Mouse (Mus musculus) hindbrain, embryonic 15.5 days (tissue): ENCODE data around the gene Cdh13. TPM values are rescaled to one million over a fixed set of nuclear protein-coding genes. Genes with fewer than 3 reads are reported as not detected.
"Not testable (repeated sequence)": the region's sequence is repeated elsewhere in the genome, so short reads cannot be mapped to it uniquely, and the experiment has no call there.

Experiments used
- ATAC-seq: fragments of 200-750 bp; cut with Nextera tagmentation; 2 replicates; pipeline ENCODE4 v1.8.0; 2017; ENCODE audit warnings: low read depth, moderate number of reproducible peaks, moderate TSS enrichment; ENCODE audit not compliant: low FRiP score
- H3K27ac ChIP-seq: fragments of 300-500 bp; sonication (generic); replicated peaks from 2 replicates; pipeline ENCODE4 v1.5.1; 2015; ENCODE audit warnings: mild to moderate bottlenecking, inconsistent platforms
- H3K27me3 ChIP-seq: fragments of 300-500 bp; sonication (generic); 2 replicates; pipeline ENCODE4 v1.6.1; 2015; ENCODE audit warnings: control low read depth, inconsistent platforms
- H3K36me3 ChIP-seq: fragments of 300-500 bp; sonication (generic); 2 replicates; pipeline ENCODE4 v1.6.1; 2015; ENCODE audit warnings: control low read depth, inconsistent platforms
- H3K4me1 ChIP-seq: fragments of 300-500 bp; sonication (generic); replicated peaks from 2 replicates; pipeline ENCODE4 v1.6.1; 2015; ENCODE audit warnings: control low read depth, inconsistent platforms
- H3K4me2 ChIP-seq: fragments of 300-500 bp; sonication (generic); 2 replicates; pipeline ENCODE4 v1.6.1; 2015; ENCODE audit warnings: moderate library complexity, mild to moderate bottlenecking, inconsistent platforms
- H3K4me3 ChIP-seq: fragments of 300-500 bp; sonication (generic); 2 replicates; pipeline ENCODE4 v1.5.1; 2015; ENCODE audit warnings: mild to moderate bottlenecking, inconsistent platforms
- H3K9ac ChIP-seq: fragments of 300-500 bp; sonication (generic); 2 replicates; pipeline ENCODE4 v1.6.1; 2015; ENCODE audit warnings: inconsistent platforms
- H3K9me3 ChIP-seq: fragments of 300-500 bp; sonication (generic); 2 replicates; pipeline ENCODE4 v1.6.1; 2016; ENCODE audit warnings: control low read depth, inconsistent platforms
- WGBS: fragments of 180-500 bp; shearing (Covaris S2); methylation state at CpG from one replicate; pipeline ENCODE4 v1.1.7; 2015; 5-methylcytosine and 5-hydroxymethylcytosine counted together
- polyA plus RNA-seq: library from polyadenylated mRNA; unstranded; fragments of >200 nt; fragmentation: Nextera tagmentation; extraction: Ambion mirVana; gene quantifications from 2 replicates; pipeline ENCODE4 v1.2.1, GENCODE M21; 2015

Cdh13 gene
- polyA plus RNA-seq, 1 experiment from 2014 or later, result 112 TPM

DNA sequence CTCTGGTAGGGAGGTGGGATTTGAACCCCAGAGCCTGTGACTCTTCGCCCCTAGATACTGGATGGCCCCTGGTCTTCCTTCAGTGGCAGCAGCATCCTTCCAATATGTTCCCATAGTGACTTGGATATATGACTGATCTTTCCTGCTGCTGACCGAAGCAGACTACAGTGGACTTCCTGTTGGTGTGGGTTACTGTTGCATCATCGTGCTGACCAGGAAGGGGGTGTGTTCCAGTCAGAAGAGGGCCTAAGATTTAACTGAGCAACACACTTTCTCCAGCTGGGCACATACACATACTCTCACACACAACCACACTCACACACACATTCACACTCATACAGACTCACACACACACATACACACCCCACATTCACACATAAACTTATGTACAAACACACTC is 986.0 kb downstream of the Cdh13 start:
- Histone ChIP-seq H3K27me3 (no peaks in the 10 kb centered on the region), H3K9me3 (no peaks in the 10 kb centered on the region), H3K4me2 (no peak overlapping the region), H3K4me1 (no peaks in the 10 kb centered on the region), H3K9ac (no peak overlapping the region), H3K4me3 (no peak overlapping the region), H3K27ac (no peak overlapping the region), H3K36me3 (no peaks in the 10 kb centered on the region)
- 81% methylated on average over 3 of the region's 3 CpGs for WGBS
- ATAC-seq, result no peak

DNA sequence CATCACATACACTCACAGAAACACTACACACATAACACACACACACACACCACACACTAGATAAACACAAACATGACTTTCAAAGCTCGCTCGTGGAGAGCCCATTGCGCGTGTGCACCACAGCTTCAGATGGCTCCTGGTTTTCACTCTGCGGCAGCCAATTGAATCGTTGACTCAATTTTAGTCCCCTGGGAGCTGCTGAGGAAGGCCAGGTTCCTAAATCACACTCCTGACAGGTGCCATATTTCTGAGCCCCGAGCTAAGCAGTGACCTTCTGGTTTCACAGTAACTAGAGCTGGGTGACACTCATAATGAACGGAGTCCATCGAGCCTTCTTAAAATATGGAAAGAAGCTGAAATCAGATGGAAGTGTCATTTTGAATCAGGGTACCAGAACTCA is 986.8 kb downstream of the Cdh13 start:
- no peaks in the 10 kb centered on the region for H3K4me1 ChIP-seq
- no peak overlapping the region for H3K4me2 ChIP-seq
- H3K4me3 ChIP-seq, result no peak overlapping the region
- no peak for ATAC-seq
- no peak overlapping the region for H3K27ac ChIP-seq
- H3K9me3 ChIP-seq, result no peaks in the 10 kb centered on the region
- no peak overlapping the region for H3K9ac ChIP-seq
- no peaks in the 10 kb centered on the region for H3K36me3 ChIP-seq
- no peaks in the 10 kb centered on the region for H3K27me3 ChIP-seq
- 70% methylated on average over 9 of the region's 9 CpGs for WGBS

GRCm38 (mm10) chr8:119272891-119273290 is 989.4 kb downstream of the Cdh13 start:
- Histone ChIP-seq H3K4me2 (no peak overlapping the region), H3K27ac (no peak overlapping the region), H3K9ac (no peak overlapping the region), H3K4me3 (no peak overlapping the region), H3K36me3 (no peaks in the 10 kb centered on the region), H3K27me3 (no peaks in the 10 kb centered on the region), H3K9me3 (no peaks in the 10 kb centered on the region), H3K4me1 (no peaks in the 10 kb centered on the region)
- no peak for ATAC-seq
- WGBS, result 68% methylated on average over 8 of the region's 8 CpGs

DNA sequence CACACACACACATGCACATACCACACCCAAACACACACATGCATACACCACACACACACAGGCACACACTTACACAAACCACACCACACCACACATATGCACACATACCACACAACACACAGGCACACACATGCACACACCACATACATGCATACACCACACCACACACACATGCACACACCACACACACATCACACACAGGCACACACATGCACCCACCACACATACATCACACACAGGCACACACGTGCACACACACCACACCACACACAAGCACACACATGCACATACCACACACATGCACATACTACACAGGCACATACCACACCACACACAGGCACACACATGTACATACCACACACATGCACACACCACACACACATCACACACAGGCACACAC is 991.9 kb downstream of the Cdh13 start:
- Histone ChIP-seq H3K36me3 (no peaks in the 10 kb centered on the region), H3K9ac (no peak overlapping the region), H3K27ac (no peak overlapping the region), H3K4me3 (no peak overlapping the region), H3K4me2 (no peak overlapping the region), H3K9me3 (no peaks in the 10 kb centered on the region), H3K4me1 (no peaks in the 10 kb centered on the region), H3K27me3 (no peaks in the 10 kb centered on the region)
- 95% methylated on average over 1 of the region's 1 CpGs for WGBS
- 0 out of 2 replicates have a peak, but pooled peaks have one; percentile 34 for ATAC-seq

DNA sequence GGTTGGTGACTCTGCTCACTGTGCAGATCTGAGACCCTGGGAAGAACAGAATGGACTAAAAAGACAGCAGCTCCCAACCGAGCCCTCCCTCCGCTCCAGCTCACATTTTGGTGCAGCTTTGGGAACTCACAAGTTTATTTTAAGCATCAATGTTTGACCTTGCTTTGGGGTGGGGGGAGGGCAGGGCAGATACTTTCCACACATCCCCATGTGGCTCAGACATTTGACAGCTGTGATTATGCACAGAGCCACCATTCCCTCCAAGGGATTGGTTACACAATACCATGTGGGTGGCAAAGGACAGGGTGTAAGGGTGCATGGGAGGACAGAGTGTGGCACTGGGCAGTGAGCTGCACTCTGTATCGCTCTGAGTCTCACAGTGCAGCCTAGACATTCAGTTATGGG is 993.5 kb downstream of the Cdh13 start:
- ATAC-seq, result no peak
- WGBS, result 79% methylated on average over 3 of the region's 3 CpGs

DNA sequence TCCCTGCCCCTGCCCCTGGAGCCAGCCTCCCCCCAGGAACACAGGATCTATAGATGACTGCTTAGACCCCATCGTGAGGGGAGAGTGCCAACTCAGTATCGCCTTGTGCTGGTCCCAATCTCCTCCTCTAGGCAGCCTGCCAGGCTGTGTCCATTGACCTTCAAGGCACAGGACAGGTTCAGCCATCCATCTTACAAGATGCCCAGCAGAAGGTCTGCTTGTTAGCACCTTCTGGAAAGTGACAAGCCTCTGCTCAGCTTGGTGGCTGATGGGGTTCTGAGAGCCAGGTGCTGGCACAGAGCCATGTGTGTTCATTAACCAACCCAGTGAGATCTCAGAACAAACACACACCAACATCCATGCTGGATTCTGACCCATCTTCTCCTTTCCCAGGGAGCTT is 998.2 kb downstream of the Cdh13 start:
- 0 out of 2 replicates have a peak, but pooled peaks cover 4% of the 10 kb centered on the region for H3K4me1 ChIP-seq
- H3K4me3 ChIP-seq, result no peak overlapping the region
- ATAC-seq, result no peak; the same call in 1 of the 2 replicates
- no peak overlapping the region for H3K27ac ChIP-seq
- no peaks in the 10 kb centered on the region for H3K9me3 ChIP-seq
- H3K27me3 ChIP-seq, result no peaks in the 10 kb centered on the region
- H3K9ac ChIP-seq, result no peak overlapping the region
- no peaks in the 10 kb centered on the region for H3K36me3 ChIP-seq
- WGBS, result 77% methylated on average over 2 of the region's 2 CpGs
- H3K4me2 ChIP-seq, result no peak overlapping the region

More for the DNA sequence above, 993.5 kb downstream of the Cdh13 start:
- Histone ChIP-seq H3K27ac (no peak overlapping the region), H3K9ac (no peak overlapping the region), H3K4me3 (no peak overlapping the region), H3K9me3 (no peaks in the 10 kb centered on the region), H3K4me2 (no peak overlapping the region), H3K36me3 (no peaks in the 10 kb centered on the region), H3K27me3 (no peaks in the 10 kb centered on the region), H3K4me1 (no peaks in the 10 kb centered on the region)

DNA sequence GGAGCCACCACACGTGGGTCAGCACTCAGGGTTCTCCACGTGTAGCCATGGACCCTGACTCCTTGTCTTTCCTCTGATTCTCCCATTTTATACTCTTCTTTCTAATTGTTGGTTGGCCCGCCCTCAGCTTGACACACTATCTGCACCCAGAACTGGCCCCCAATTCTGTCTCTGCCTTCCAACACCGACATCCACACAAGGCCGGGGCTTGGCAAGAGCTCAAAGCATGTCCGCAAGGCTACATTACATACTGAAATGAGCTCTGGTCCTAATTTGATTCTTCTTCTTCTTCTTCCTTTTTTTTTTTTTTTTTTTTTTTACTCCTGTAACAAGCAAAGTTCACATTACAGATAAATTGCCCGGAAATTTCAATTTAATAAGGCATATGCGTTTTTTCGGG is 1001.0 kb downstream of the Cdh13 start:
- ATAC-seq, result no peak
- Histone ChIP-seq H3K9me3 (no peaks in the 10 kb centered on the region), H3K9ac (no peak overlapping the region), H3K4me3 (no peak overlapping the region), H3K4me2 (no peak overlapping the region), H3K27ac (no peak overlapping the region; the same call in 1 of the 2 replicates), H3K36me3 (no peaks in the 10 kb centered on the region), H3K4me1 (0 out of 2 replicates have a peak, but pooled peaks cover 4% of the 10 kb centered on the region), H3K27me3 (no peaks in the 10 kb centered on the region)
- 79% methylated on average over 9 of the region's 9 CpGs for WGBS

DNA sequence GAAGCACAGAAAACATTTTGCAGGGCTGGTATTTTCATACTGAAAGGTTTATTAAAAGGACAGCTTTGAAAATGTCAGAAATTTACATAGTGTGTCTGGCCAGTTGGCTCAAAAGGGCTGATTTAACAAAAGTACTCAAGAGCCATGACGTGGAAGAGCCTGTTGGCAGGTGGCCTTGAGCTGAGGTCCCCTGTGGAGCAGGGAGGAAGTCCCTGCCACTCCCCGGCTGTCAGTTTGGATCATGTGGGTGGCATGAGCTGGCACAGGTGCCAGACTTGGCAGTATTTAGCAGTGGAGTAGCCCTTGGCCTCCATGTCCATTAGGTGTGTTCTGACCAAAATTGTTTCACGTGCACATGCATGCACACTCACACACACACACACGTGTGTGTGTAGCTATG is 1001.4 kb downstream of the Cdh13 start:
- Histone ChIP-seq H3K4me2 (no peak overlapping the region), H3K36me3 (no peaks in the 10 kb centered on the region), H3K4me3 (no peak overlapping the region), H3K9me3 (no peaks in the 10 kb centered on the region), H3K27ac (no peak overlapping the region), H3K4me1 (0 out of 2 replicates have a peak, but pooled peaks cover 4% of the 10 kb centered on the region), H3K27me3 (no peaks in the 10 kb centered on the region), H3K9ac (no peak overlapping the region)
- WGBS, result 71% methylated on average over 4 of the region's 4 CpGs
- ATAC-seq, result no peak

DNA sequence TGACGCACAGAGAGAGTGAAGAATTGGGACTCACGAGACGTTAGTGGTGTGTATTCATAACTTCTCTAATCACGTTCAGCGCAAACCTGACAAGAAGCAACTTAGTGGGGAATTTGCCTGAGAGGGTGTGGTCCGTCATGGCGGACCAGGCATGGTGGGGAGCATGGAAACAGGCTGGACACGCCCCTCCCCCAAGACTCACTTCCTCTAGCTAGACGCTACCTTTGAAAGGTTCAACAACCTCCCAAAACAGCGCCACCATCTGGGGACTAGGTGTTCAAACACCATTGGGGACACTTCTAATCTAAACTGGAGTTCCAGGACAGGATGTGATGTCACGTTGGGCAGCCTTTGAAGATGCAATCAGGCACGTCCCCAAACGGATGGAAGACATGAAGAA is 1011.9 kb downstream of the Cdh13 start:
- no peaks in the 10 kb centered on the region for H3K9me3 ChIP-seq
- no peak overlapping the region for H3K9ac ChIP-seq
- no peaks in the 10 kb centered on the region for H3K36me3 ChIP-seq
- ATAC-seq, result no peak
- H3K4me3 ChIP-seq, result no peak overlapping the region
- H3K27ac ChIP-seq, result no peak overlapping the region
- 83% methylated on average over 13 of the region's 13 CpGs for WGBS
- no peaks in the 10 kb centered on the region for H3K4me1 ChIP-seq
- H3K4me2 ChIP-seq, result no peak overlapping the region
- H3K27me3 ChIP-seq, result no peaks in the 10 kb centered on the region

DNA sequence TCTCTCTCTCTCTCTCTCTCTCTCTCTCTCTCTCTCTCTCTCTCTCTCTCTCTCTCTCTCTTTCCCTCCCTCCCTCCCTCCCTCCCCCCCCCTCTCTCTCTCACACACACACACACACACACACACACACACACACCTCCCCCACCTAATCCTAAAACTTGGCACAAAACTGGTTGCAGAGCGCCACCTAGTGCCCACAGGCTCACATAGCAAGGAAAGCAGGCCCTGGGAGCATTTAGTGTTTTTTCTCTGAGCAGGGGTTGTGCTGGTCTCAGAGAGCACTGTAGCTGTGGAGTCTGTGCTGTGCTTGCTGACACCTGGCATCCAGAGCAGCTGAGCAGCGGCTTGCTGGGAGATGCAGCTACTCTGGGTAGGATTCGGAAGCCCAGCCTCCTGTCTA is 1014.2 kb downstream of the Cdh13 start:
- not testable (repeated sequence) for ATAC-seq, H3K27ac ChIP-seq, H3K9ac ChIP-seq, H3K9me3 ChIP-seq, H3K4me3 ChIP-seq, H3K4me1 ChIP-seq, H3K27me3 ChIP-seq, H3K36me3 ChIP-seq, H3K4me2 ChIP-seq
- WGBS, result 26% methylated on average over 3 of the region's 3 CpGs

DNA sequence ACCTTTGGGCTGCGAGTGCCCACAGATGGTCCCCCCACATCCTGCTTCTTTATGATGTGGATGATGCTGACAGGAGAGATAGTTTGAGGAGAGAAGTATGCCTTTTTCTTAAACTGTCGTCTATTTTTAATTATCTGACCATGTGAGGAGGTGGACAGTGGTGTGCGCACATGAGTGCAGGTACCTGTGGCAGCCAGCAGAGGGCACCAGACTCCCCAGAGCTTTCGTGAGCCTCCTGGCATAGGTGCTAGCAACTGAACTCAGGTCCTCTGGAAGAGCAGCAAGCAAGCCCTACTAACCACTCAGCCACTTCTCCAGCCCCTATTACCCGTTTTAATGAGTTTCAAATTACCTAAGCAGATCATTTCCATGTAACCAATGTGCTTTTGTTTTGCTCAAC is 1016.8 kb downstream of the Cdh13 start:
- 93% methylated on average over 5 of the region's 5 CpGs for WGBS
- ATAC-seq, result no peak
- Histone ChIP-seq H3K9me3 (no peaks in the 10 kb centered on the region), H3K9ac (no peak overlapping the region), H3K4me2 (no peak overlapping the region), H3K4me3 (no peak overlapping the region), H3K36me3 (no peaks in the 10 kb centered on the region), H3K27me3 (no peaks in the 10 kb centered on the region), H3K27ac (no peak overlapping the region), H3K4me1 (no peaks in the 10 kb centered on the region)

DNA sequence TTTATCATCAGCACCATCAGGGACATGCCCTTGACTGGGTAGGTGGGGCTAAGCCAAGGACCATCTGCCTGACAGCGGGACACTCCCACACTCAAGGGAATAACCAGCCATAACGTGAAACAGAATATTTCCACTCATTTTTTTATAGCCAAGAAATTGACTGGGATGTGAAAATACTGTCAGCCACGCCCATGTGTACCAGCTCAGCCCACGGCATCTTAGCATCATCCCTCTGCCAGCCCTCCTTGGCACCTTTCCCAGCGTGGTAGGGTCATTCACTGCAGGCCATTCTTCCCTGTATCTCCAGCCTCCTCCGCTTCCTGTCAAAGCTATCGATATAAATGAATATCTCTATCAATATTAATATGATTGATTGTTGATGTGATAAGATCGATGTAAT is 1020.7 kb downstream of the Cdh13 start:
- H3K36me3 ChIP-seq, result no peaks in the 10 kb centered on the region
- no peak overlapping the region for H3K4me3 ChIP-seq
- H3K4me1 ChIP-seq, result no peaks in the 10 kb centered on the region
- no peak for ATAC-seq
- H3K27me3 ChIP-seq, result no peaks in the 10 kb centered on the region
- WGBS, result 75% methylated on average over 8 of the region's 8 CpGs
- no peak overlapping the region for H3K4me2 ChIP-seq
- H3K9ac ChIP-seq, result no peak overlapping the region
- H3K9me3 ChIP-seq, result no peaks in the 10 kb centered on the region
- H3K27ac ChIP-seq, result no peak overlapping the region

DNA sequence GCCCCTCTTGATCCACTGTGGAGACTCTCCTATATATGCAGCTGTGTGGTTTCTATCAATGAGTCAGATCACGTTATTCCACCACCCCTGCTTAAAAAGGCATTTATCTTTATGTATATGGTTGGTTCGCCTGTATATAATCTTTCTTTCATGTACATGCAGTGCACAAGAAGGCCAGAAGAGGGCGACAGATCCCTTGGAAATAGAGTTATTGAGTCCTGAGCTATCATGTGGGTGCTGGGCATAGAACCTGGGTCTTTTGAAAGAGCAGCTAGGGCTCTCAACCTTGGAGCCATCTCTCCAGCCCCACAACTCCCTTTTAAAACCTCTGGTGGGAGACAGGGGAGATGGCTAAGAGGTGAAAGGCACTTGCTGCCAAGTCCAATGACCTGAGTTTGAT is 1027.9 kb downstream of the Cdh13 start:
- H3K27ac ChIP-seq, result no peak overlapping the region
- no peak overlapping the region for H3K9ac ChIP-seq
- H3K27me3 ChIP-seq, result no peaks in the 10 kb centered on the region
- 30% methylated on average over 3 of the region's 3 CpGs for WGBS
- no peak overlapping the region for H3K4me2 ChIP-seq
- H3K9me3 ChIP-seq, result no peaks in the 10 kb centered on the region
- H3K4me3 ChIP-seq, result no peak overlapping the region
- ATAC-seq, result no peak
- H3K36me3 ChIP-seq, result no peaks in the 10 kb centered on the region
- H3K4me1 ChIP-seq, result no peaks in the 10 kb centered on the region
